Mouse (Mus musculus): ENCODE measurements around the gene Chchd3.

DNA sequence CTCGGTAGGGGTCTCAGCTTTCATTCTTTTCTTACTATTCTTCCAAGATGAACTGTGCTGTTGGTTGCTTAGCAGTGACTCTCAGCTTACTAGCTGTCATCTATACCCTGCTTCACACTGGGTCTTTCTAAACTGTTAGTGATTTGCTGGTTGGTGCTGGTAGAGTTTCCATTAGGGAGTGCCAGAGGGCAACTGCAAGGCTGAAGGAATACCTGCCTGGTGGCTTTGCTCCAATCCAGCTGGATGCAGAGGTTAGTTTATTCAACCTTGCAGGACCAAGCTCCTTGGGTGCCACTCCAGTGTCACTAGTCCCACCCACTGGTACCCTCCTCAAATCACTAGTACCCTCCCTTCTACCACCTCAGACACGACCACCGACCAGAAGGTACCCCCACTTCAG, 81.2 kb downstream of the Chchd3 start:
- TF ChIP-seq CTCF (IDR thresholded peaks at IDR 0.05; ENCODE audit: insufficient read depth, low read length): no peak
- TF ChIP-seq POLR2A (IDR thresholded peaks at IDR 0.05; ENCODE audit: borderline replicate concordance, extremely low read depth, low read depth, low read length): no peak

All from lung, adult 2 months (tissue).